Mouse (Mus musculus) kidney, embryonic 15.5 days (tissue): Measurements from ENCODE around the gene Ankfn1. TPM values are rescaled to one million over a fixed set of nuclear protein-coding genes. Genes with fewer than 3 reads are reported as not detected.

ENCODE experiments used
- polyA plus RNA-seq: library from polyadenylated mRNA; unstranded; fragments of >200 nt; fragmentation: Nextera tagmentation; extraction: Ambion mirVana; gene quantifications from 2 replicates; pipeline ENCODE4 v1.2.1, GENCODE M21; 2015

Gene Ankfn1
- polyA plus RNA-seq, 1 experiment from 2014 or later, result 0.18 TPM

Other genes with a start within 250 kb of the Ankfn1 start
- 12.1 and 13.1 TPM in 2 replicates for gene Pctp, start 225.2 kb upstream of the Ankfn1 start, polyA plus RNA-seq